Mouse (Mus musculus) liver, postnatal 0 days (tissue): ENCODE measurements around the gene 2310057M21Rik.

ENCODE experiments used
- CTCF ChIP-seq: sonication (generic); IDR thresholded peaks from 2 replicates; pipeline ENCODE4 v1.5.1; 2016; ENCODE audit warnings: antibody characterized with exemption, low read depth
- EP300 ChIP-seq: IDR thresholded peaks from 2 replicates; pipeline ENCODE4 v1.6.1; 2016; ENCODE audit warnings: antibody characterized with exemption, low read depth, mild to moderate bottlenecking

DNA sequence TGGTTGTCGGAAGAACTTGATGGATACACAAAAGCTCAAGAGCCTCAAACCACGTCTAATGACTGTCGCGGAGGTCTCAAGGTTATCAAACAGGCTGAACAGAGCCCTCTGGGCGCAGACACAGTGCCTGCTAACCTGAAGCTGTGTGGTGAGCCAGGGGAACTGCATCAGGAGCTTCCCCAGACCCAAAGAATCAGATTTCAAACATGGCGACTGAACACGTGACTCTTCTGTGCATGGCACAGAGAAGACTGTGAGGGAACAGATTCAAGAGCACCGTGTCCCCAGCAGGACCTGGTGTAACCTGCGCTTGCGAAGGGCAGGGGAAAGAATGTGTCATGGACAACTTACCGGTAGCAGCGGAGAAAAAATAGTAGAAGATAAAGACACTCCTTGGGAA lies 45.0 kb downstream of the 2310057M21Rik start:
- no peak for TF ChIP-seq CTCF
- TF ChIP-seq EP300: no peak
